Mouse (Mus musculus): ENCODE results near the gene Gipc2.

DNA sequence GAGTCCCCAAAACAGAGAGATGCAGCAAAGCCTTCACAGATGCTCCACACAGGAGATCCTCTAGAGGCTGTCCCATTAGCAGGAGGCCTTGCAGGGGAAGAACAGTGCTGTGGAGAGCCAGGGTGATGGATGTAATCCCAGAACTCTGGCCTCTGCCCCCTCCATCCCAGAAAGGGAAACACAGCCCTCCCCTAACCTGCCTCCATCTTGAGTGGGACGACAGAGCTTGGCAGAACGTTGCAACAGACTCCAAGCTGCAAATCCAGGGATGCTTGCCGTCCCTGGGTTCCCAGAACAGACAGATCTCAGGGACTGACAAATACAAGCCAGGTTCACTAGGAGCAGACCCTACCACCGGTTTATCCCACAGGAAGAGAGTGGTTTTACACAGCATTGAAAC lies 51.8 kb downstream of the Gipc2 start:
- TF ChIP-seq CTCF (IDR thresholded peaks at IDR 0.05; ENCODE audit: borderline replicate concordance, insufficient read depth, low read length) = no peak
- no peak for TF ChIP-seq POLR2A (IDR thresholded peaks at IDR 0.05; ENCODE audit: low read depth, low read length)

Data from embryonic fibroblast, embryonic 13.5 days (primary cell).